In genomic region chr1:156754608-156755413, GRCm38 (mm10) we compare ENCODE assay signal across 9 mouse cellular contexts. TPM values are rescaled to one million over a fixed set of nuclear protein-coding genes. Genes with fewer than 3 reads are reported as not detected.
DNase-seq lines count a peak whose midpoint lies in the region; ATAC-seq and TF ChIP-seq lines count a peak whose summit lies in the region.
"Had no signal": no experiment of that assay in that cellular context is flagged by ENCODE, and none has a peak within 500 bp of the region (broad histone marks: within the 10 kb centered on the region; RNA-seq: fewer than 3 reads in every experiment).

No protein-coding gene starts in this region.

- H3K9ac ChIP-seq in hindbrain, postnatal 0 days (replicated peaks; ENCODE audit: low read length) = 0 out of 2 replicates have a peak overlapping the region, but pooled peaks have one; percentile 24
- no peak overlapping the region for H3K9ac ChIP-seq in neural tube, embryonic 15.5 days (replicated peaks)
- no peak overlapping the region for H3K9ac ChIP-seq in liver, embryonic 11.5 days (ENCODE audit: low read depth, low read length)
- H3K9ac ChIP-seq: heart, embryonic 15.5 days had no signal

- H3K36me3 ChIP-seq in hindbrain, postnatal 0 days (ENCODE audit: insufficient read depth, low read length) = no peaks in the 10 kb centered on the region
- no peaks in the 10 kb centered on the region for H3K36me3 ChIP-seq in neural tube, embryonic 15.5 days
- H3K36me3 ChIP-seq in liver, embryonic 11.5 days (ENCODE audit: control insufficient read depth, insufficient read depth, low read length) = no peaks in the 10 kb centered on the region
- H3K36me3 ChIP-seq: heart, embryonic 15.5 days had no signal

- 28% methylated on average over 15 of the region's 15 CpGs for WGBS in hindbrain, postnatal 0 days
- 29% methylated on average over 15 of the region's 15 CpGs for WGBS in neural tube, embryonic 15.5 days
- WGBS in liver, embryonic 11.5 days = 54% methylated on average over 15 of the region's 15 CpGs

- no peaks in the 10 kb centered on the region for H3K27me3 ChIP-seq in hindbrain, postnatal 0 days (ENCODE audit: insufficient read depth, low read length)
- no peaks in the 10 kb centered on the region for H3K27me3 ChIP-seq in neural tube, embryonic 15.5 days (replicated peaks)
- no peaks in the 10 kb centered on the region for H3K27me3 ChIP-seq in liver, embryonic 11.5 days (replicated peaks; ENCODE audit: control insufficient read depth, insufficient read depth, low read length)
- H3K27me3 ChIP-seq: heart, embryonic 15.5 days had no signal

- no peak overlapping the region for H3K4me3 ChIP-seq in hindbrain, postnatal 0 days (ENCODE audit: low read length)
- H3K4me3 ChIP-seq in neural tube, embryonic 15.5 days (replicated peaks) = no peak overlapping the region
- H3K4me3 ChIP-seq in liver, embryonic 11.5 days (ENCODE audit: low read depth, low read length) = no peak overlapping the region
- H3K4me3 ChIP-seq: heart, embryonic 15.5 days had no signal

- ATAC-seq in hindbrain, postnatal 0 days = peak; percentile 81
- ATAC-seq in neural tube, embryonic 15.5 days (ENCODE audit: low FRiP score) = peak; percentile 57
- no peak for ATAC-seq in erythroid progenitor cell, adult 5-6 weeks (replicated peaks; ENCODE audit: low FRiP score, poor library complexity, severe bottlenecking)
- no peak for ATAC-seq in liver, embryonic 11.5 days (replicated peaks; ENCODE audit: low FRiP score)

- no peak for TF ChIP-seq CTCF in hindbrain, postnatal 0 days (IDR thresholded peaks at IDR 0.05; ENCODE audit: low read depth)

- peak overlapping the region; percentile 31; the same call in 1 of the 2 replicates for H3K4me2 ChIP-seq in hindbrain, postnatal 0 days (ENCODE audit: low read depth, low read length)
- H3K4me2 ChIP-seq in neural tube, embryonic 15.5 days = peak overlapping the region; percentile 17; the same call in 1 of the 2 replicates
- H3K4me2 ChIP-seq in liver, embryonic 11.5 days = no peak overlapping the region
- H3K4me2 ChIP-seq: heart, embryonic 15.5 days had no signal

- peak; percentile 22 for DNase-seq in lung, postnatal 10 days
- no peak for DNase-seq in lung, postnatal 14 days
- DNase-seq in forelimb bud, embryonic 11.5 days (ENCODE audit: low read depth, low spot score) = peak; percentile 52
- peak; percentile 77 for DNase-seq in hindbrain, postnatal 0 days (ENCODE audit: low spot score)
- DNase-seq in right cerebral cortex, postnatal 14 days = no peak
- DNase-seq in liver, embryonic 11.5 days (ENCODE audit: low spot score) = no peak

- H3K27ac ChIP-seq in hindbrain, postnatal 0 days = peak overlapping the region; percentile 45; the same call in 1 of the 2 replicates
- H3K27ac ChIP-seq in neural tube, embryonic 15.5 days (replicated peaks) = peak overlapping the region; percentile 63
- H3K27ac ChIP-seq in liver, embryonic 11.5 days (ENCODE audit: low read depth, low read length) = no peak overlapping the region
- H3K27ac ChIP-seq: heart, embryonic 15.5 days had no signal

- H3K4me1 ChIP-seq in hindbrain, postnatal 0 days (ENCODE audit: insufficient read depth, low read length) = peaks cover 11% of the 10 kb centered on the region
- H3K4me1 ChIP-seq in neural tube, embryonic 15.5 days = peaks cover 36% of the 10 kb centered on the region
- peaks cover 17% of the 10 kb centered on the region for H3K4me1 ChIP-seq in liver, embryonic 11.5 days (replicated peaks; ENCODE audit: control insufficient read depth, insufficient read depth, low read length)

- no peaks in the 10 kb centered on the region for H3K9me3 ChIP-seq in hindbrain, postnatal 0 days (ENCODE audit: low read length)
- no peaks in the 10 kb centered on the region for H3K9me3 ChIP-seq in neural tube, embryonic 15.5 days (replicated peaks)
- H3K9me3 ChIP-seq in liver, embryonic 11.5 days (ENCODE audit: control insufficient read depth, low read length) = no peaks in the 10 kb centered on the region
- H3K9me3 ChIP-seq: heart, embryonic 15.5 days had no signal

RNA-seq across cellular contexts. Expression of gene Fam20b, which starts 35.9 kb away (rescaled TPM):
- total RNA-seq in hindbrain, postnatal 0 days (2014; rRNA removed) = 53.7 TPM in 2 replicates
- 27.7 and 29.6 TPM in 2 replicates for polyA plus RNA-seq in hindbrain, postnatal 0 days (2015; fragmentation: Nextera tagmentation; extraction: Ambion mirVana)
- polyA plus RNA-seq in neural tube, embryonic 15.5 days (2015; fragmentation: Nextera tagmentation; extraction: Ambion mirVana) = 26.8 and 27.4 TPM in 2 replicates
- total RNA-seq in erythroid progenitor cell, adult 5-6 weeks (2015; ENCODE audit: low replicate concordance) = 23.9 and 25.6 TPM in 2 replicates
- total RNA-seq in erythroid progenitor cell, adult 5-6 weeks (2017; ENCODE audit: low replicate concordance) = 39.8 and 41.6 TPM in 2 replicates
- 22.1 and 22.2 TPM in 2 replicates for polyA plus RNA-seq in liver, embryonic 11.5 days (2014; fragmentation: Nextera tagmentation; extraction: Ambion mirVana)

Comparison
In these comparisons a context has a peak if more than half of its experiments do, and no peak if none do; other contexts are left out.
1. DNase-seq: peak in lung, postnatal 10 days (single experiment), forelimb bud, embryonic 11.5 days (single experiment) and hindbrain, postnatal 0 days (single experiment); none in lung, postnatal 14 days (single experiment), right cerebral cortex, postnatal 14 days (single experiment) and liver, embryonic 11.5 days (single experiment).
2. ATAC-seq: peak in hindbrain, postnatal 0 days (single experiment) and neural tube, embryonic 15.5 days (single experiment); none in erythroid progenitor cell, adult 5-6 weeks (single experiment) and liver, embryonic 11.5 days (single experiment).